Mouse (Mus musculus): ENCODE results near the gene Gpr63. TPM values are rescaled to one million over a fixed set of nuclear protein-coding genes. Genes with fewer than 3 reads are reported as not detected.
A peak's percentile ranks its signal among the peaks of the same experiment; 100 is the strongest.
"Not testable (repeated sequence)": the region's sequence is repeated elsewhere in the genome, so short reads cannot be mapped to it uniquely, and the experiment has no call there.

Gpr63 gene
- polyA plus RNA-seq, 1 experiment from 2014 or later, result 1.5 TPM

DNA sequence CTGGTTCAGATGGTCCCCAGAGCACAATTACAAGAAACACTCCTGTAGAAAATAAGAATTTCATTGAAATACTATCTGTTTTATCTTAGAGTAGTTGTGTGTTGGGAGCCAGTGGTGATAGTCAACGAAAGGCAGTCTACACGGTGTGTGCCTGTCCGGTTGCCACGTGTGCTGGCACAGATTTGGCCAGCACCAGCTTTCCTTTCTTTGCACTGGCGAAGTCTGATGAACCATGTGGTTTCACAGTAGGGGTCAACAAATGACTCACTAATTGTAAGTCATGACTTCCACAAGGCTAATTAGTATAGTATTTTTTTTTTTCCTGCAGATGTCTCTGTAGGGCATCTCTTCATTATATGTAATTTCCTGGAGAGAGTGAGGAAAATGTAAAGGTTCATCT is 45.6 kb downstream of the Gpr63 start:
- no peak overlapping the region for H3K27ac ChIP-seq
- peaks cover 20% of the 10 kb centered on the region for H3K36me3 ChIP-seq
- ATAC-seq (ENCODE audit: low FRiP score), result 0 out of 2 replicates have a peak, but pooled peaks have one; percentile 52
- no peak overlapping the region for H3K4me3 ChIP-seq
- H3K4me2 ChIP-seq, result no peak overlapping the region
- no peaks in the 10 kb centered on the region for H3K27me3 ChIP-seq
- WGBS, result 63% methylated on average over 5 of the region's 5 CpGs
- no peak overlapping the region for H3K9ac ChIP-seq
- H3K9me3 ChIP-seq, result no peaks in the 10 kb centered on the region
- no peaks in the 10 kb centered on the region for H3K4me1 ChIP-seq (replicated peaks)

DNA sequence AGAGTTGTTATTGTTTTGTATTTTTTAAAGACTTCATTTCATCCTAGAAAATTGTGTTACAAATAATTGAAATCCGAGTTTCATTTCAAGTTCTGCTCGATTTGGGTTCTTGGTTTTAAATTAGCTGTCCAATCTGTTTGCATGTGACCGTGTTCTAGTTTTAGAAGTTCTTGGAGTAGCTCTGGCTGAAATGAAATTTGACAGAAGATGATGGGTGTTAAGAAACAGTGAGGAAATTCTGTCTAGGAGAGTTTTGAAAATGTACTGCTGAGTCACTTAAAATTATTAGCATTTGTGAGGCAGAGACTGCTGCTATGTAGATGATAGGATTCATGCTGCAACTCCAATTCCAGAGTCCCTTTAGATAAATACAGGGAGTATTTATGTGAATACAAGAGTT is 46.5 kb downstream of the Gpr63 start:
- H3K4me2 ChIP-seq, result no peak overlapping the region
- no peak for ATAC-seq (ENCODE audit: low FRiP score)
- H3K36me3 ChIP-seq, result peaks cover 10% of the 10 kb centered on the region
- no peak overlapping the region for H3K9ac ChIP-seq
- no peaks in the 10 kb centered on the region for H3K4me1 ChIP-seq (replicated peaks)
- WGBS, result 92% methylated on average over 3 of the region's 3 CpGs
- no peak overlapping the region for H3K4me3 ChIP-seq
- no peak overlapping the region for H3K27ac ChIP-seq
- no peaks in the 10 kb centered on the region for H3K9me3 ChIP-seq
- H3K27me3 ChIP-seq, result no peaks in the 10 kb centered on the region

DNA sequence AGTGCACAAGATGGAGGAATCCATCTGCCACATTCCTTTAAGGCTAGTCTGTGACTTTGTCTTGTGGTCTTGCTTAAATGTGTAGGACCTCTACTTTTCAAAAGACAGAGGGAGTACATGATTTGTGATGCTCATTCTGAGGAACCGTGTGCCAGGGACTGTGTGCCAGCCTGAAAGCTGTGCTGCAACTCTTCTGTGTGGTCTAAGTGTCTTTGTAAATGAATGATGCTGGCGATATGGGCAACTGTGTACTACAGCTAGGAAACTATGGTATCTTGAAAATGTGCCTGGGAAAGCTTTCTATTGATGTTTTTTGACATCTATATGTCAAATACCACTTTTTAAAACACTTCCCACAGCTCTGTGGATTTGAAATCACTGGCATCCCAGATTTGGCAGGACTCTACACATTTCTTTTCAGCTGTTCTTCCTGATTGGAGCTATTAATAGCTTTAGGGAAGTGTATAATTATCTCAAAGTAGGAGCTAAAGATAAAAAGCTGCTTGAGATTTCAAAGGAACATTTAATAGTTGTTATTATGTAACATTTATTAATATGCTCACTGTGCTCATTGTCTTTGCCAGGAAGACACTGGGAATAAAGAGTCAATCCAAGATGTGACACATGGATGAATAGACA is 48.9 kb downstream of the Gpr63 start:
- Histone ChIP-seq H3K27ac (no peak overlapping the region), H3K9ac (no peak overlapping the region), H3K36me3 (no peaks in the 10 kb centered on the region), H3K9me3 (no peaks in the 10 kb centered on the region), H3K4me2 (no peak overlapping the region), H3K4me3 (no peak overlapping the region), H3K27me3 (no peaks in the 10 kb centered on the region), H3K4me1 (replicated peaks) (no peaks in the 10 kb centered on the region)
- ATAC-seq (ENCODE audit: low FRiP score), result no peak
- WGBS, result 93% methylated on average over 2 of the region's 2 CpGs

DNA sequence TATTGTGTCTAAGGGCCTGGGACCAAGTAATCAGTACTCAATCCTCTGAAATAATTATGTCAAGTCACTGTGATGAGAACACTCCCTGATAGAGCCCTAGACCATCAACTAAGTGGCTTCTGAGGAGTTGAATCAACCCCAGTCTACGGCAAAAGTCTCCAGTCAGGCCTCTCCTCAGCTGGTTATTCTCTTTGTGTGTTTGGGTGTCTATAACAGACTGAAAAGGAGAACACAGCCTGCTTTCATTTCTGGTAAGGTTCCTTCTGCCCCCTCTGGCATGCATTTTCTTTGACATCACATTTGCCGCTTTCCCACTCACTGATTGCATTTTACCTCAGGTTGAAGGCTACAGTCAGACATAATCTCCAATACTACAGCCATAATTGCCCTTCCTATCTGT is 62.0 kb downstream of the Gpr63 start:
- 95% methylated on average over 2 of the region's 2 CpGs for WGBS
- Histone ChIP-seq H3K27me3 (no peaks in the 10 kb centered on the region), H3K4me3 (no peak overlapping the region), H3K9me3 (no peaks in the 10 kb centered on the region), H3K27ac (no peak overlapping the region), H3K4me1 (replicated peaks) (no peaks in the 10 kb centered on the region), H3K36me3 (no peaks in the 10 kb centered on the region), H3K4me2 (no peak overlapping the region), H3K9ac (no peak overlapping the region)
- no peak for ATAC-seq (ENCODE audit: low FRiP score)

DNA sequence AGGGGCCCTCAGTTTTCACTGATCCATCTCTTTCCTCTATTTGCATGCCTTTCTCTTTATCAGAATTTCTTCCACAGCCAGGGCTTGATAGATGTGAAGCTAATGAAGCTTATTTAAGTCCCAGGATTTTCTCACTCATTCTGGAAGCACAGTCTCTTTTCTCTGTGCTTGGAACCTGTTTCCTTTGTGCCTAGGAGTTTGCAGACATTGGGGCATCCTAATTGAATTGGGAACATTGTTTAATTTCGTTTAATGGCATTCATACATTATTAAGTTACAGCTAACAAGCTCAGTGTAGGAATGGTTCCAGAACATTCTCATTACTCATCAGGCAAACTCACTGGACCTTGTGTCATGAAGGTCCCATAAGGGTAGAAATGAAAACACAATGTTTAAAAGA is 62.5 kb downstream of the Gpr63 start:
- no peak overlapping the region for H3K4me2 ChIP-seq
- no peaks in the 10 kb centered on the region for H3K9me3 ChIP-seq
- no peak for ATAC-seq (ENCODE audit: low FRiP score)
- H3K27me3 ChIP-seq, result no peaks in the 10 kb centered on the region
- no peak overlapping the region for H3K27ac ChIP-seq
- no peak overlapping the region for H3K4me3 ChIP-seq
- no peaks in the 10 kb centered on the region for H3K4me1 ChIP-seq (replicated peaks)
- H3K9ac ChIP-seq, result no peak overlapping the region
- WGBS, result 78% methylated on average over 1 of the region's 1 CpGs
- H3K36me3 ChIP-seq, result no peaks in the 10 kb centered on the region

DNA sequence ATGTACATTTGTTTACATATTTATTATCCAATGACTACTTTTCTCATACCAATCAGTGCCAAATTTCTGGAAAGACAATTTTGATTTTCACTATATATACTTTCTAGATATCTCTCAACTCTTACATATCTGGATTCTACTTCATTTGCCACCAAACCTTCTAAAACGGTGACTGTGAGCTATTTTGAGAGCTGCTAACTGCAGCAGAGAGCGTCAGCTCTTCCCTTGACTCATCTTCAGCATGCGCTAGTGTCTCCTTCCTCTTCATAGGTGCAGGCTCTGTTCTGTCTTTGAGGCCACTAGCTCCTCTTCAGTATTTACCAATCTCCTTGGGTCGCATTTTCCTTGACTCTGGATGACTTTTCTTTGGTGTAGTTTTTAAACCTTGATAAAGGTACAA is 63.7 kb downstream of the Gpr63 start:
- H3K4me1 ChIP-seq (replicated peaks), result no peaks in the 10 kb centered on the region
- H3K27ac ChIP-seq, result no peak overlapping the region
- no peaks in the 10 kb centered on the region for H3K9me3 ChIP-seq
- no peak overlapping the region for H3K4me3 ChIP-seq
- ATAC-seq (ENCODE audit: low FRiP score), result no peak
- H3K27me3 ChIP-seq, result no peaks in the 10 kb centered on the region
- no peak overlapping the region for H3K9ac ChIP-seq
- no peak overlapping the region for H3K4me2 ChIP-seq
- 86% methylated on average over 4 of the region's 4 CpGs for WGBS
- H3K36me3 ChIP-seq, result no peaks in the 10 kb centered on the region

DNA sequence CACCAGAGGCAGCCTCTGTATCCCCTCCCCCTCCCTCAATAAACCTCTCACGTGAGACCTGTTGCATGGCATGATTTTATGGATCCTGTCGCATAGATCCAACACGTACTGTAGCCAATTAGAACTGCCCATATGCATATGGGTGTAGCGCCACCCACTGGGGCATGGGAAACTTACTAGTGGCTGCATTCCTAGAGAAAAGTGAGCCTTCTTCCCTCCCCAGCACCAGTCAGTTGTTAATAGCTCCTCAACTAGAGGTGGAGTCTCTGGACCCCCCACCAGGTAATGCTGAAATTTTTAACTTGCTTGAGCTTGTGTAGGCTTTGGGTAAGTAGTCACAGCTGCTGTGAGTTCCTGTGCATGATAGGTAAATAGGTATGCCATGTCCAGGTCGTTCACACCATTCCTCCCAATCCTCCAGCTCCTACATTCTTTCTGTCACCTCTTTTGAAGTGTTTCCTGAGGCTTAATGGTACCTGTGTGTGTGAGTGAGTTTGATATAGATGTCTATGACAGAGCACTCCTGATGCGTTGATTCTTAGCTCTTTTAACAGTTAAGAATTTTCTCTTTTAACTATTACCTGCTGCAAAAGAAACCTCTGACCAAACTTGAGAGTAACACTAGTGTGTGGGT is 69.1 kb downstream of the Gpr63 start:
- ATAC-seq (ENCODE audit: low FRiP score), result no peak
- WGBS, result 29% methylated on average over 6 of the region's 6 CpGs
- H3K36me3 ChIP-seq, result no peaks in the 10 kb centered on the region

DNA sequence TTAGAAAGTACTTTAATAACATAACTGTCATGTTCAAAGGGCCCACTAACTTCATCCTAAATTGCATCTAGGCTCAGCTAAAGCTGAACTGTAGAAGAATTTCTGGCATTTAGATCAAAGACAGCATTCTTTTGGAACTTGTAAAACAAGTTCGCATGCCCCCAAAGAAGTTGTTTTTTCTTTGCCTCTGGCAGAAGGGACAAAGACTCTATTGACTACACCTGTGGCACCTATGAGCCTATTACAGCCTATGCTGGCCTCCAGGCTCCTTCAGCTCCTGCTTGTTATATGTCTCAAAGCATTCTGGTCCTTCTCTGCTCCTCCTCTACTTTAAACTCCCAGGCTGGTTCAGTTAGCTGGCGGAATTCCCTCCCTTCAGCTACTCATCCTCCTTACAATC is 69.6 kb downstream of the Gpr63 start:
- H3K36me3 ChIP-seq, result no peaks in the 10 kb centered on the region
- H3K9me3 ChIP-seq, result no peaks in the 10 kb centered on the region
- no peak overlapping the region for H3K27ac ChIP-seq
- no peaks in the 10 kb centered on the region for H3K4me1 ChIP-seq (replicated peaks)
- no peak for ATAC-seq (ENCODE audit: low FRiP score)
- no peak overlapping the region for H3K4me2 ChIP-seq
- H3K27me3 ChIP-seq, result no peaks in the 10 kb centered on the region
- no peak overlapping the region for H3K4me3 ChIP-seq
- no peak overlapping the region for H3K9ac ChIP-seq
- 78% methylated on average over 2 of the region's 2 CpGs for WGBS

More for the DNA sequence above, 69.1 kb downstream of the Gpr63 start:
- H3K4me3 ChIP-seq, result no peak overlapping the region
- H3K27me3 ChIP-seq, result no peaks in the 10 kb centered on the region
- H3K9ac ChIP-seq, result no peak overlapping the region
- H3K4me1 ChIP-seq (replicated peaks), result no peaks in the 10 kb centered on the region
- no peaks in the 10 kb centered on the region for H3K9me3 ChIP-seq
- H3K4me2 ChIP-seq, result no peak overlapping the region
- no peak overlapping the region for H3K27ac ChIP-seq

DNA sequence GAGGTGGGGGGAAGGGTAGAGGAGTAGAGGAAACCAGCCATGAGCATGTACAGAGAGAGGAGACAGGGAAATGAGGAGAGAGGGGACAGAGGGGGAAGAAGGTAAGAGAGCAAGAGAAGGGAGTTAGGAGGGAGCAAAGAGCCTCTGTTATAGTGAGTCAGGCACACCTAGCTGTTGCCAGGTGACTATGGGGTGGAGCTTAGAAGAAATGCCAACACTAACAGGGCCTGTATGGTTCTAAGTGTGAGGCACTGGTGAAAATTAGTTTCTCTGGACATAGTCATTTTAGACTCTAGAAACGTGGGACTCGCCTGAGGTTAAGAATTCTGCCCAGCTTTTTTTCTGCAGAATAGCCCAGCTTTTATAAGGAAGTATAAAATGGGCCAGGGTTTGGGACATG is 71.1 kb downstream of the Gpr63 start:
- Histone ChIP-seq H3K4me1 (replicated peaks) (no peaks in the 10 kb centered on the region), H3K4me3 (no peak overlapping the region), H3K9ac (no peak overlapping the region), H3K4me2 (no peak overlapping the region), H3K9me3 (0 out of 2 replicates have a peak, but pooled peaks cover 3% of the 10 kb centered on the region), H3K36me3 (no peaks in the 10 kb centered on the region), H3K27me3 (no peaks in the 10 kb centered on the region), H3K27ac (no peak overlapping the region)
- WGBS, result 93% methylated on average over 2 of the region's 2 CpGs
- ATAC-seq (ENCODE audit: low FRiP score), result no peak

DNA sequence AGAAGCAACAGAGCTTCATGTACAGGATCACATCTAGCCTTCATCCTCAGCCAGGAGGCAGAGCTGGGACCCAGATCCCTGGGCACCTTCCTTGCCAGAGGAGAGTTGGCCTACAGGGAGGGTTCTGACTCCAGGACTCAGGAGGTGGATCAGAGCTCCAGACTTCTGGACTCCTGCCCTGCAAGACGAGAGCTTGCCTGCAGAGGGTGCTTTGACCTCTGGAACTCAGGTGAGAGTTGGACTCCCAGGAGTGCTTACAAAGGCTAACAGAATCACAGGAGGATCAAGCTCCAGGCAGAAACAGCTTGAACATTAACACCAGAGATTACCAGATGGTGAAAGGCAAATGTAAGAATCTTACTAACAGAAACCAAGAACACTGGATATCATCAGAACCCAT is 89.3 kb downstream of the Gpr63 start:
- not testable (repeated sequence) for H3K9ac ChIP-seq; H3K9me3 ChIP-seq; ATAC-seq (ENCODE audit: low FRiP score); H3K27ac ChIP-seq; H3K4me2 ChIP-seq; H3K4me3 ChIP-seq; H3K4me1 ChIP-seq (replicated peaks); H3K27me3 ChIP-seq; H3K36me3 ChIP-seq
- 74% methylated on average over 1 of the region's 1 CpGs for WGBS

Other genes with a start within 250 kb of the Gpr63 start
- 24.6 and 26.2 TPM in 2 replicates for gene Klhl32, start 115.3 kb upstream of the Gpr63 start, polyA plus RNA-seq (2015; fragmentation: Nextera tagmentation; extraction: Ambion mirVana)
- 60.3 and 60.7 TPM in 2 replicates for gene Ndufaf4, start 68.3 kb upstream of the Gpr63 start, polyA plus RNA-seq (2015; fragmentation: Nextera tagmentation; extraction: Ambion mirVana)

Data from hindbrain, embryonic 13.5 days (tissue).